Mouse (Mus musculus) thymus, adult 2 months (tissue): ENCODE results near the gene Zfp12. TPM values are rescaled to one million over a fixed set of nuclear protein-coding genes. Genes with fewer than 3 reads are reported as not detected.

Source experiments
- DNase-seq: peaks from one replicate; pipeline ENCODE4 v3.0.0; 2021
- H3K27ac ChIP-seq: fragments of 200-500 bp; 2 replicates; pipeline ENCODE4 v1.5.1; 2012; ENCODE audit warnings: low read length, control low read depth; ENCODE audit not compliant: control insufficient read depth, insufficient read depth
- H3K27me3 ChIP-seq: fragments of 200-500 bp; 2 replicates; pipeline ENCODE4 v1.6.1; 2012; ENCODE audit warnings: mild to moderate bottlenecking, low read length, moderate library complexity, mixed read lengths; ENCODE audit not compliant: control insufficient read depth, insufficient read depth
- H3K36me3 ChIP-seq: fragments of 200-500 bp; 2 replicates; pipeline ENCODE4 v1.6.1; 2012; ENCODE audit warnings: mild to moderate bottlenecking, low read length, moderate library complexity; ENCODE audit not compliant: control insufficient read depth, insufficient read depth
- H3K4me1 ChIP-seq: fragments of 200-500 bp; replicated peaks from 2 replicates; pipeline ENCODE4 v1.6.1; 2012; ENCODE audit warnings: low read length; ENCODE audit not compliant: control insufficient read depth, insufficient read depth
- H3K4me3 ChIP-seq: fragments of 200-500 bp; 2 replicates; pipeline ENCODE4 v1.5.1; 2012; ENCODE audit warnings: mild to moderate bottlenecking, low read length, control low read depth, moderate library complexity; ENCODE audit not compliant: control insufficient read depth, insufficient read depth
- CTCF ChIP-seq: fragments of 200-500 bp; IDR thresholded peaks from 2 replicates; pipeline ENCODE4 v1.5.1; 2012; ENCODE audit warnings: mild to moderate bottlenecking, control low read depth, low read length, moderate library complexity, borderline replicate concordance; ENCODE audit not compliant: control insufficient read depth, poor library complexity, insufficient read depth; ENCODE audit errors: extremely low read depth
- POLR2A ChIP-seq: fragments of 200-500 bp; IDR thresholded peaks from 2 replicates; pipeline ENCODE4 v1.6.1; 2012; ENCODE audit warnings: mild to moderate bottlenecking, low read length, control low read depth, moderate library complexity; ENCODE audit not compliant: control insufficient read depth, poor library complexity, insufficient read depth; ENCODE audit errors: extremely low read depth
- WGBS: fragments of 180-500 bp; shearing (Covaris S2); methylation state at CpG from one replicate; pipeline ENCODE4 v1.1.7; 2018; 5-methylcytosine and 5-hydroxymethylcytosine counted together
- polyA plus RNA-seq: library from polyadenylated mRNA; depleted of rRNA; stranded (reverse); fragments of >200 nt; gene quantifications from 2 replicates; pipeline ENCODE4 v1.2.3, GENCODE M21; 2012

Gene Zfp12
- polyA plus RNA-seq, 1 experiment, result 32.9 TPM

- DNase-seq, result no peak
- Histone ChIP-seq H3K27me3 (no peaks in the 10 kb centered on the region), H3K36me3 (no peaks in the 10 kb centered on the region), H3K4me1 (no peaks in the 10 kb centered on the region), H3K4me3 (no peak overlapping the region), H3K27ac (no peak overlapping the region)
- 96% methylated on average over 8 of the region's 8 CpGs for WGBS
- no peak for TF ChIP-seq POLR2A
- no peak for TF ChIP-seq CTCF
These were observed 26.7 kb downstream of the Zfp12 start for GRCm38 (mm10) chr5:143261636-143262035.

- TF ChIP-seq CTCF, result no peak
- no peak for TF ChIP-seq POLR2A
- no peak overlapping the region for H3K27ac ChIP-seq
- WGBS, result 98% methylated on average over 10 of the region's 10 CpGs
- H3K4me3 ChIP-seq, result no peak overlapping the region
- no peaks in the 10 kb centered on the region for H3K36me3 ChIP-seq
- H3K27me3 ChIP-seq, result no peaks in the 10 kb centered on the region; the same call in 1 of the 2 replicates
- peaks cover 10% of the 10 kb centered on the region for H3K4me1 ChIP-seq
- no peak for DNase-seq
These were observed 29.7 kb downstream of the Zfp12 start for GRCm38 (mm10) chr5:143264689-143265088.

- Histone ChIP-seq H3K27ac (no peak overlapping the region), H3K36me3 (no peaks in the 10 kb centered on the region), H3K4me1 (peaks cover 14% of the 10 kb centered on the region), H3K27me3 (no peaks in the 10 kb centered on the region; the same call in 1 of the 2 replicates), H3K4me3 (no peak overlapping the region)
- WGBS, result 77% methylated on average over 1 of the region's 1 CpGs
- TF ChIP-seq CTCF (no peak), POLR2A (no peak)
- no peak for DNase-seq
These were observed 30.4 kb downstream of the Zfp12 start for GRCm38 (mm10) chr5:143265409-143265808.

GRCm38 (mm10) chr5:143266794-143267193 lies 31.8 kb downstream of the Zfp12 start:
- DNase-seq, result no peak
- 91% methylated on average over 6 of the region's 6 CpGs for whole genome bisulfite sequencing
- H3K36me3 ChIP-seq, result no peaks in the 10 kb centered on the region
- H3K27ac ChIP-seq, result no peak overlapping the region
- no peaks in the 10 kb centered on the region; the same call in 1 of the 2 replicates for H3K27me3 ChIP-seq
- no peak overlapping the region for H3K4me3 ChIP-seq
- no peak for TF ChIP-seq POLR2A
- no peak for TF ChIP-seq CTCF
- H3K4me1 ChIP-seq, result peaks cover 14% of the 10 kb centered on the region

GRCm38 (mm10) chr5:143268985-143269362 lies 34.0 kb downstream of the Zfp12 start:
- no peak overlapping the region for H3K27ac ChIP-seq
- H3K4me1 ChIP-seq, result peaks cover 14% of the 10 kb centered on the region
- H3K27me3 ChIP-seq, result no peaks in the 10 kb centered on the region; the same call in 1 of the 2 replicates
- no peaks in the 10 kb centered on the region for H3K36me3 ChIP-seq
- peak overlapping the region; percentile 65 for H3K4me3 ChIP-seq
- DNase-seq, result no peak
- TF ChIP-seq POLR2A (no peak), CTCF (no peak)
- whole genome bisulfite sequencing, result 50% methylated on average over 8 of the region's 8 CpGs

GRCm38 (mm10) chr5:143269363-143270150 lies 34.6 kb downstream of the Zfp12 start, which contains the start of gene Zfp316:
Gene Zfp316, minus strand, starts transcription at chr5:143270022.
- WGBS, result under 1% methylated on average over 78 of the region's 79 CpGs
- Histone ChIP-seq H3K27me3 (no peaks in the 10 kb centered on the region; the same call in 1 of the 2 replicates), H3K27ac (no peak within 1 kb of the TSS), H3K4me3 (peak within 1 kb of the TSS; percentile 65), H3K4me1 (peaks cover 14% of the 10 kb centered on the region), H3K36me3 (no peaks in the 10 kb centered on the region)
- no peak for TF ChIP-seq CTCF
- no peak for TF ChIP-seq POLR2A
- peak; percentile 33 for DNase-seq
